Mouse (Mus musculus) bone marrow macrophage, adult 2 months (primary cell): ENCODE results near the gene Slco1a4.

Source experiments
- CTCF ChIP-seq: IDR thresholded peaks from 2 replicates; pipeline ENCODE4 v1.5.1; 2012; ENCODE audit warnings: low read depth, mild to moderate bottlenecking, low read length, moderate library complexity
- POLR2A ChIP-seq: IDR thresholded peaks from 2 replicates; pipeline ENCODE4 v1.6.1; 2012; ENCODE audit warnings: mild to moderate bottlenecking, low read depth, low read length, borderline replicate concordance

- no peak for TF ChIP-seq CTCF
- TF ChIP-seq POLR2A, result no peak
These were observed 12.7 kb upstream of the Slco1a4 start for GRCm38 (mm10) chr6:141868735-141869134.
